Comparison of ENCODE assay signal across 26 mouse cellular contexts in genomic region chr9:67132370-67132769, GRCm38 (mm10).
"Had no signal": no experiment of that assay in that cellular context is flagged by ENCODE, and none has a peak within 500 bp of the region (broad histone marks: within the 10 kb centered on the region; RNA-seq: fewer than 3 reads in every experiment).

No protein-coding gene starts in this region.

- H3K4me3 ChIP-seq: heart, adult 2 months; heart, embryonic 10.5 days; heart, embryonic 12.5 days; hindbrain, embryonic 10.5 days; hindbrain, embryonic 12.5 days; kidney, embryonic 15.5 days; limb, embryonic 10.5 days; limb, embryonic 12.5 days; liver, embryonic 13.5 days had no signal

- H3K27ac ChIP-seq: heart, adult 2 months; hindbrain, embryonic 10.5 days; hindbrain, embryonic 12.5 days; hindbrain, embryonic 14.5 days; kidney, embryonic 15.5 days; kidney, postnatal 0 days; limb, embryonic 10.5 days; limb, embryonic 12.5 days; liver, embryonic 13.5 days had no signal

- H3K9me3 ChIP-seq: heart, embryonic 10.5 days; heart, embryonic 12.5 days; hindbrain, embryonic 10.5 days; hindbrain, embryonic 12.5 days; kidney, embryonic 15.5 days; limb, embryonic 10.5 days; limb, embryonic 12.5 days; liver, embryonic 13.5 days had no signal

- H3K36me3 ChIP-seq: heart, embryonic 10.5 days; heart, embryonic 12.5 days; hindbrain, embryonic 10.5 days; hindbrain, embryonic 12.5 days; kidney, embryonic 15.5 days; limb, embryonic 10.5 days; limb, embryonic 12.5 days; liver, embryonic 13.5 days had no signal

- DNase-seq: gastrocnemius, postnatal 14 days; heart, adult 2 months; heart, postnatal 10 days; heart, postnatal 4 days; kidney, adult 11 months; kidney, adult 2 months; kidney, adult 9 months; kidney, postnatal 14 days; kidney, postnatal 36 days; layer of hippocampus, adult 9-11 months; layer of hippocampus, postnatal 36 days; liver had no signal

- H3K4me2 ChIP-seq: heart, embryonic 12.5 days; hindbrain, embryonic 12.5 days; hindbrain, embryonic 14.5 days; kidney, embryonic 15.5 days; limb, embryonic 12.5 days; liver, embryonic 11.5 days; liver, embryonic 13.5 days had no signal

- H3K9ac ChIP-seq: heart, embryonic 12.5 days; hindbrain, embryonic 12.5 days; hindbrain, embryonic 14.5 days; kidney, embryonic 15.5 days; limb, embryonic 12.5 days; liver, embryonic 13.5 days had no signal

- ATAC-seq: forebrain, embryonic 16.5 days; hindbrain, embryonic 16.5 days; inflammation-experienced regulatory T-cells, adult 6 months had no signal

- H3K27me3 ChIP-seq: heart, embryonic 12.5 days; hindbrain, embryonic 12.5 days; kidney, embryonic 15.5 days; liver, embryonic 13.5 days had no signal
